In the genomic region with DNA sequence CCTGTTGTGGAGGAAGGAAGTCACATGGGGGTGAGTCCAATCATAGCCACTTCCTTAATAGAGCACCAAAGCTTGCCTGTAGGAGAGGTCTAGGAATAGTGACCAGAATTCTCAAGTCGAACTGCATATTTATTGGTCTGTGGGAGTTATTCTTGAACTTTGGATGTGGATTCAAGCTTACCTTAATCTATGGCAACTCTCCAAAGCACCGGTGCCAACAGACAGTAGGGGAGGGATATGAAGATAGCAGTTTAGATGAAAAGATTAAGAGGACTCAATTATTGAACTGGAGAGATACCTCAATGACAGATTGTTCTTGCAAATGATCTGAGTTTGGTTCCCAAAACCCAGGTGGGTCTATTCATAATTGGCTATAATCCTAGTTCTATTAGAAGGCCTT, we compare ENCODE assay signal across 11 mouse cellular contexts.
"Had no signal": no experiment of that assay in that cellular context is flagged by ENCODE, and none has a peak within 500 bp of the region (broad histone marks: within the 10 kb centered on the region; RNA-seq: fewer than 3 reads in every experiment).

No protein-coding gene starts in this region.

- DNase-seq: liver; liver, embryonic 13.5 days; liver, postnatal 0 days; lung, adult 18-20 months; lung, adult 2 months; lung, embryonic 14.5 days; lung, postnatal 10 days; lung, postnatal 14 days; lung, postnatal 36 days; lung, postnatal 4 days; midbrain, embryonic 14.5 days had no signal
